Mouse (Mus musculus) liver, embryonic 12.5 days (tissue): ENCODE data around the gene Gins1. TPM values are rescaled to one million over a fixed set of nuclear protein-coding genes. Genes with fewer than 3 reads are reported as not detected.
"Not testable (repeated sequence)": the region's sequence is repeated elsewhere in the genome, so short reads cannot be mapped to it uniquely, and the experiment has no call there.

Experiments
- ATAC-seq: fragments of 200-750 bp; cut with Nextera tagmentation; 2 replicates; pipeline ENCODE4 v1.8.0; 2017; ENCODE audit warnings: moderate number of reproducible peaks, mild to moderate bottlenecking, moderate library complexity
- H3K27ac ChIP-seq: fragments of 300-500 bp; sonication (generic); 2 replicates; pipeline ENCODE4 v1.5.1; 2016; ENCODE audit warnings: mild to moderate bottlenecking
- H3K27me3 ChIP-seq: fragments of 300-500 bp; sonication (generic); replicated peaks from 2 replicates; pipeline ENCODE4 v1.6.1; 2016; ENCODE audit warnings: mild to moderate bottlenecking, moderate library complexity
- H3K36me3 ChIP-seq: fragments of 300-500 bp; sonication (generic); 2 replicates; pipeline ENCODE4 v1.6.1; 2016; ENCODE audit warnings: mild to moderate bottlenecking, moderate library complexity
- H3K4me1 ChIP-seq: fragments of 300-500 bp; sonication (generic); 2 replicates; pipeline ENCODE4 v1.6.1; 2016
- H3K4me2 ChIP-seq: fragments of 300-500 bp; sonication (generic); 2 replicates; pipeline ENCODE4 v1.6.1; 2016; ENCODE audit warnings: mild to moderate bottlenecking, moderate library complexity
- H3K4me3 ChIP-seq: fragments of 300-500 bp; sonication (generic); 2 replicates; pipeline ENCODE4 v1.5.1; 2016; ENCODE audit warnings: mild to moderate bottlenecking, moderate library complexity
- H3K9ac ChIP-seq: fragments of 300-500 bp; sonication (generic); 2 replicates; pipeline ENCODE4 v1.6.1; 2016; ENCODE audit warnings: mild to moderate bottlenecking, moderate library complexity
- H3K9me3 ChIP-seq: fragments of 300-500 bp; sonication (generic); replicated peaks from 2 replicates; pipeline ENCODE4 v1.6.1; 2016; ENCODE audit warnings: mild to moderate bottlenecking, moderate library complexity
- WGBS: fragments of 180-500 bp; shearing (Covaris S2); methylation state at CpG from one replicate; pipeline ENCODE4 v1.1.7; 2016; ENCODE audit not compliant: insufficient replicate concordance; 5-methylcytosine and 5-hydroxymethylcytosine counted together
- polyA plus RNA-seq: library from polyadenylated mRNA; unstranded; fragments of >200 nt; fragmentation: Nextera tagmentation; extraction: Ambion mirVana; gene quantifications from 2 replicates; pipeline ENCODE4 v1.2.1, GENCODE M21; 2016

Gins1 gene
- polyA plus RNA-seq, 1 experiment from 2014 or later, result 50.2 TPM

- H3K36me3 ChIP-seq, result peaks cover 83% of the 10 kb centered on the region
- 85% methylated on average over 4 of the region's 4 CpGs for WGBS
- H3K27me3 ChIP-seq, result no peaks in the 10 kb centered on the region
- ATAC-seq, result no peak
- H3K9ac ChIP-seq, result no peak overlapping the region
- H3K4me1 ChIP-seq, result no peaks in the 10 kb centered on the region
- no peak overlapping the region for H3K4me2 ChIP-seq
- no peak overlapping the region for H3K27ac ChIP-seq
- no peaks in the 10 kb centered on the region for H3K9me3 ChIP-seq
- H3K4me3 ChIP-seq, result no peak overlapping the region
Observed at GRCm38 (mm10) chr2:150934659-150935058, 29.5 kb downstream of the Gins1 start.

- Histone ChIP-seq H3K4me2 (no peak overlapping the region), H3K9ac (no peak overlapping the region), H3K27me3 (no peaks in the 10 kb centered on the region), H3K36me3 (peaks cover 63% of the 10 kb centered on the region), H3K4me1 (no peaks in the 10 kb centered on the region), H3K27ac (no peak overlapping the region), H3K9me3 (no peaks in the 10 kb centered on the region), H3K4me3 (no peak overlapping the region)
- no peak for ATAC-seq
- WGBS, result 87% methylated on average over 5 of the region's 5 CpGs
Observed at GRCm38 (mm10) chr2:150944017-150944416, 38.8 kb downstream of the Gins1 start.

- 92% methylated on average over 5 of the region's 5 CpGs for WGBS
- H3K27me3 ChIP-seq, ATAC-seq, H3K27ac ChIP-seq, H3K9ac ChIP-seq, H3K4me3 ChIP-seq, H3K9me3 ChIP-seq, H3K4me2 ChIP-seq, H3K4me1 ChIP-seq: not testable (repeated sequence)
- H3K36me3 ChIP-seq, result peaks cover 69% of the 10 kb centered on the region
Observed at GRCm38 (mm10) chr2:150947341-150947740, 42.1 kb downstream of the Gins1 start.

- not testable (repeated sequence) for H3K4me2 ChIP-seq, ATAC-seq, H3K9me3 ChIP-seq, H3K27ac ChIP-seq, H3K4me1 ChIP-seq, H3K9ac ChIP-seq, H3K27me3 ChIP-seq, H3K4me3 ChIP-seq
- peaks cover 74% of the 10 kb centered on the region for H3K36me3 ChIP-seq
- WGBS, result 88% methylated on average over 12 of the region's 12 CpGs
Observed at GRCm38 (mm10) chr2:150947880-150948611, 42.8 kb downstream of the Gins1 start.

- 84% methylated on average over 5 of the region's 5 CpGs for WGBS
- H3K36me3 ChIP-seq, result peaks cover 74% of the 10 kb centered on the region
- no peak for ATAC-seq
Observed at GRCm38 (mm10) chr2:150948786-150949185, 43.6 kb downstream of the Gins1 start.

GRCm38 (mm10) chr2:150949652-150950051 is 44.5 kb downstream of the Gins1 start:
- peaks cover 74% of the 10 kb centered on the region for H3K36me3 ChIP-seq
- 85% methylated on average over 3 of the region's 3 CpGs for WGBS
- no peak overlapping the region for H3K4me3 ChIP-seq
- H3K4me1 ChIP-seq, result no peaks in the 10 kb centered on the region
- H3K9ac ChIP-seq, result no peak overlapping the region
- no peak overlapping the region for H3K4me2 ChIP-seq
- no peaks in the 10 kb centered on the region for H3K27me3 ChIP-seq
- ATAC-seq, result no peak
- no peaks in the 10 kb centered on the region for H3K9me3 ChIP-seq
- H3K27ac ChIP-seq, result no peak overlapping the region

More at GRCm38 (mm10) chr2:150948786-150949185, 43.6 kb downstream of the Gins1 start:
- Histone ChIP-seq H3K9ac (no peak overlapping the region), H3K4me3 (no peak overlapping the region), H3K4me1 (no peaks in the 10 kb centered on the region), H3K27me3 (no peaks in the 10 kb centered on the region), H3K27ac (no peak overlapping the region), H3K9me3 (no peaks in the 10 kb centered on the region), H3K4me2 (no peak overlapping the region)

GRCm38 (mm10) chr2:150950056-150950455 is 44.9 kb downstream of the Gins1 start:
- peaks cover 74% of the 10 kb centered on the region for H3K36me3 ChIP-seq
- no peaks in the 10 kb centered on the region for H3K9me3 ChIP-seq
- no peaks in the 10 kb centered on the region for H3K27me3 ChIP-seq
- WGBS, result 89% methylated on average over 6 of the region's 6 CpGs
- no peak overlapping the region for H3K27ac ChIP-seq
- H3K4me1 ChIP-seq, result no peaks in the 10 kb centered on the region
- H3K4me2 ChIP-seq, result no peak overlapping the region
- ATAC-seq, result no peak
- no peak overlapping the region for H3K4me3 ChIP-seq
- H3K9ac ChIP-seq, result no peak overlapping the region

- Histone ChIP-seq H3K9me3 (no peaks in the 10 kb centered on the region), H3K36me3 (peaks cover 83% of the 10 kb centered on the region), H3K27ac (no peak overlapping the region), H3K4me1 (no peaks in the 10 kb centered on the region), H3K9ac (no peak overlapping the region), H3K27me3 (no peaks in the 10 kb centered on the region), H3K4me3 (no peak overlapping the region), H3K4me2 (no peak overlapping the region)
- 78% methylated on average over 2 of the region's 2 CpGs for WGBS
- no peak for ATAC-seq
Observed at GRCm38 (mm10) chr2:150951201-150951600, 46.0 kb downstream of the Gins1 start.

GRCm38 (mm10) chr2:150955859-150956258 is 50.7 kb downstream of the Gins1 start:
- Histone ChIP-seq H3K4me2 (no peak overlapping the region), H3K9ac (no peak overlapping the region), H3K9me3 (no peaks in the 10 kb centered on the region), H3K27ac (no peak overlapping the region), H3K4me1 (no peaks in the 10 kb centered on the region), H3K27me3 (no peaks in the 10 kb centered on the region), H3K4me3 (no peak overlapping the region), H3K36me3 (peaks cover 93% of the 10 kb centered on the region)
- WGBS, result 83% methylated on average over 1 of the region's 1 CpGs
- ATAC-seq, result no peak

- H3K4me3 ChIP-seq, result no peak overlapping the region
- H3K27ac ChIP-seq, result no peak overlapping the region
- no peaks in the 10 kb centered on the region for H3K4me1 ChIP-seq
- ATAC-seq, result no peak
- H3K27me3 ChIP-seq, result no peaks in the 10 kb centered on the region
- no peaks in the 10 kb centered on the region for H3K9me3 ChIP-seq
- WGBS, result 89% methylated on average over 10 of the region's 10 CpGs
- no peak overlapping the region for H3K4me2 ChIP-seq
- H3K36me3 ChIP-seq, result peaks cover 87% of the 10 kb centered on the region
- no peak overlapping the region for H3K9ac ChIP-seq
Observed at GRCm38 (mm10) chr2:150959521-150959920, 54.3 kb downstream of the Gins1 start.

- H3K27me3 ChIP-seq, result no peaks in the 10 kb centered on the region
- H3K27ac ChIP-seq, result no peak overlapping the region
- H3K4me3 ChIP-seq, result no peak overlapping the region
- peaks cover 86% of the 10 kb centered on the region for H3K36me3 ChIP-seq
- WGBS, result 81% methylated on average over 3 of the region's 3 CpGs
- H3K9me3 ChIP-seq, result no peaks in the 10 kb centered on the region
- H3K4me2 ChIP-seq, result no peak overlapping the region
- H3K9ac ChIP-seq, result no peak overlapping the region
- ATAC-seq, result no peak
- H3K4me1 ChIP-seq, result no peaks in the 10 kb centered on the region
Observed at GRCm38 (mm10) chr2:150963246-150963645, 58.0 kb downstream of the Gins1 start.

GRCm38 (mm10) chr2:150964641-150965040 is 59.4 kb downstream of the Gins1 start:
- H3K4me1 ChIP-seq, result no peaks in the 10 kb centered on the region
- no peak overlapping the region for H3K4me3 ChIP-seq
- no peaks in the 10 kb centered on the region for H3K27me3 ChIP-seq
- ATAC-seq, result no peak
- peaks cover 86% of the 10 kb centered on the region for H3K36me3 ChIP-seq
- H3K4me2 ChIP-seq, result no peak overlapping the region
- H3K9ac ChIP-seq, result no peak overlapping the region
- 79% methylated on average over 3 of the region's 3 CpGs for WGBS
- H3K9me3 ChIP-seq, result no peaks in the 10 kb centered on the region
- no peak overlapping the region for H3K27ac ChIP-seq

- H3K9ac ChIP-seq, result no peak overlapping the region
- WGBS, result 76% methylated on average over 10 of the region's 10 CpGs
- H3K36me3 ChIP-seq, result peaks cover 88% of the 10 kb centered on the region
- H3K4me1 ChIP-seq, result no peaks in the 10 kb centered on the region
- no peak overlapping the region for H3K4me2 ChIP-seq
- ATAC-seq, result 0 out of 2 replicates have a peak, but pooled peaks have one; percentile 25
- no peak overlapping the region for H3K27ac ChIP-seq
- no peaks in the 10 kb centered on the region for H3K9me3 ChIP-seq
- no peak overlapping the region for H3K4me3 ChIP-seq
- H3K27me3 ChIP-seq, result no peaks in the 10 kb centered on the region
Observed at GRCm38 (mm10) chr2:150965951-150966350, 60.8 kb downstream of the Gins1 start.
